Mouse (Mus musculus): Measurements from ENCODE around the gene Gabbr2.

DNA sequence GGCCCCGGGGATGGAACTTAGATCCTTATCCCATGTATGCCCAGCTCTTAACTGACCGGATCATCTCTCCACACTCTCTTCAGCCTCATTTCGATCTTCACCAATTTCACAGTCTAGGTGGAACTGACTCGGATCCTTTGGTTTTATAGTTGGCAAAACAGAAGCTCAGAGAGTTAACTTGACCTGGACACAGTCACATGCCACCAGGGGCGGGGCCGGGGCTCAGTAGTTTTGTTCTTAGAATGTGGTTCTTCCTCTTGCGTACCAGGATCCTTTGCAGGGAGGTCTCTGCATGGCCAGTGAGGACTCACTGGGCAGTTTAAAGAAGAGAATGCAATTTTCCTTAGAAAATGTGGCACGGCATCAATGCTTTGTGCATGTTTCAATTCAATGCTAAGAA is 135.5 kb downstream of the Gabbr2 start:
- TF ChIP-seq MAX (IDR thresholded peaks at IDR 0.05): no peak
- TF ChIP-seq CTCF (IDR thresholded peaks at IDR 0.05; ENCODE audit: control insufficient read depth, insufficient read depth, insufficient read length): no peak

All from C2C12 (cell line).